Mouse (Mus musculus) layer of hippocampus, adult 8-10 months (tissue): ENCODE results near the gene Ttll11. TPM values are rescaled to one million over a fixed set of nuclear protein-coding genes. Genes with fewer than 3 reads are reported as not detected.

Source experiments
- DNase-seq, 2 experiments: peaks; one replicate each; pipeline ENCODE4 v3.0.0; 2022; ENCODE audit warnings: low spot score in 2 of 2
- total RNA-seq, 4 experiments: library from RNA; stranded (reverse); gene quantifications; 2 replicates each; pipeline ENCODE4 v1.2.4; 2022

Ttll11 gene
- total RNA-seq, 4 experiments from 2014 or later, result 33.4 to 40.3 (median 38.6) TPM

GRCm38 (mm10) chr2:35731671-35732449, 247.9 kb downstream of the Ttll11 start:
- DNase-seq, result no peak

GRCm38 (mm10) chr2:35729077-35730065, 250.3 kb downstream of the Ttll11 start:
- DNase-seq, result no peak

DNA sequence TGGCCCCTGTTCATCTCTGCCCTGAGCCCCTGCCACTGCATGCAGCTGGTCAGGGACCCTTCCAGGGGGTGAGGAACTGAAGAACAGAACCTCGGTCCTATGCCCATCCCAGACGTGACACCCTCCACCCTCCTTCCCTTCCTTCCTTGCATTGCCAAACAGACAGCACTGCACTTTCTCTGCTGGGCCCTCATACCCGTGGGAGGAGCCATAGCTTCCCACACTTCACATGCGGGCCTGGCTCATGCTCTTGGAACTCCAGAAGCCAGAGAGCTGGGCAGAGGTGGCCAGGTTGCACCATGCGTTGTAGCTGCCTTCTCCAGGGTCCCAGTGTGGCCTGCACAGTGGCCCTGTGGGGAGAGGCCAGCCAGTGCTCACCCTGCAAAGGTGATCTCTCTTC, 251.1 kb downstream of the Ttll11 start:
- DNase-seq, result no peak

- DNase-seq, result no peak
These were observed 256.0 kb downstream of the Ttll11 start for GRCm38 (mm10) chr2:35723691-35724090.

DNA sequence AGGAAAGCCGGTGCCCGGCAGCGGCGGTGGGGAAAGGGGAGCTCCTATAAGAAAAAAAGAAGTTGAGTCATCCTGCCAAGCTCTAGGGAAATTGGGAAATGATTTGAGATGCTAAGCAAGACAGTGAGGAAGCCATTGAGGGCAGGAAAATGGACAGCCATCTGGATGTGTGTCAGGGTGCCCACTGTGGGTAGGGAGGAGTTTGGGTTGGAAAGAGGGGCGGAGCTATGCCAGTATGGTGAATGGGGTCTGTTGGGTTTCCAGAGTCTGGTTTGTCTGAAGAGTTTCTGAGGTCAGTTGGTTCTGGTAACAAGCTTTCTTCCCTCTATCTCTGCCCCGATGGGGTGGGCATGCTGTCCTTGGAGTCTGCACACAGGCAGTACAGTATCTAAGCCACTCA, 256.4 kb downstream of the Ttll11 start:
- no peak for DNase-seq

DNA sequence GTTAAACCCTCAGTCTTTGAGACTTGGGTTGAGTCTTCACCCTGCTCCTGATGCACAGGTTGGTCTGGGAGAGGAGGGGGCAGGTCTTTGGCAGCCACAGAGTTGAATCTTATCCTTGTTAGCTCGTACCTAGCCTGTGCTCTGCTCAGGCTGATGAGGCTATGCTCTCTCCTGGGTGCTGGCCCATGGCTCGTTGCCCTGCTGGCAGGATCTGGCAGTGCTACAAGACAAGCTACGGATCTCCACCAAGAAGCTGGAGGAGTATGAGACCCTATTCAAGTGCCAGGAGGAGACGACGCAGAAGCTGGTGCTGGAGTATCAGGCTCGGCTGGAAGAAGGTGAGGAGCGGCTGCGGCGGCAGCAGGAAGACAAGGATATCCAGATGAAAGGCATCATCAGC, 256.9 kb downstream of the Ttll11 start:
- no peak for DNase-seq

GRCm38 (mm10) chr2:35720956-35721355, 258.8 kb downstream of the Ttll11 start:
- no peak for DNase-seq

DNA sequence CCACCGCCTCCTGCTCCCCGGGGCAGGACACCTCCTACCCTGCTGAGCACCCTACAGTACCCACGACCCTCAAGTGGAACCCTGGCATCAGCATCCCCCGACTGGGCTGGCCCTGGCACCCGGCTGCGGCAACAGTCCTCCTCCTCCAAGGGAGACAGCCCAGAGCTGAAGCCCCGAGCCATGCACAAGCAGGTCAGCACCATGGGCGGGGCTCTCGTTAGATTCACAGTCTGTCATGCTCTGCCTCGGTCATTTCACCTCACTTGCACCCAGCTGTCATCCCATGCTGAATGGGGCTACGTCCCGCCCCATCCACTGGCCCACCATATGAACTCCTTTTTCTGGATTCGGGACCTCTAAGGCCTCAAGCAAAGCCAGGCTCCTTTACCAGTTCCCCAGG, 259.2 kb downstream of the Ttll11 start:
- no peak for DNase-seq

GRCm38 (mm10) chr2:35720104-35720503, 259.6 kb downstream of the Ttll11 start:
- DNase-seq, result peak in 1 of 2 experiments; percentile 48

- peak in 1 of 2 experiments; percentile 68 for DNase-seq
These were observed 260.3 kb downstream of the Ttll11 start for GRCm38 (mm10) chr2:35719230-35720005.

DNA sequence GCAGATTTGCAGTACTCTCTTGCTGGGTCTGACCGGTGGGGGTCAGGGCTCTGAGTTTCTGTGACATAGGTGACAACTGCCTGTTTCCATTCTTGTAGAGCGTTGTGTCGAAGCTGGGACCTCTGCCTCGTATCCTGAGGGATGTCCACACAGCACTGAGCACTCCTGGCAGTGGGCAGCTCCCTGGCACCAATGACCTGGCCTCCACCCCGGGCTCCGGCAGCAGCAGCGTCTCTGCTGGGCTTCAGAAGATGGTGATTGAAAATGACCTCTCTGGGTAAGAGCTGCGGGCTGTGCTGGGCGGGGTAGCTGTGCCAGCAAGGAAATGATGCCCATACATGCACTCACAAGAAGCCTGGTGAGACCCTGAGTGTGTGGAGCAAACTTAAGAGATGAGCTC, 261.1 kb downstream of the Ttll11 start:
- DNase-seq, result no peak

DNA sequence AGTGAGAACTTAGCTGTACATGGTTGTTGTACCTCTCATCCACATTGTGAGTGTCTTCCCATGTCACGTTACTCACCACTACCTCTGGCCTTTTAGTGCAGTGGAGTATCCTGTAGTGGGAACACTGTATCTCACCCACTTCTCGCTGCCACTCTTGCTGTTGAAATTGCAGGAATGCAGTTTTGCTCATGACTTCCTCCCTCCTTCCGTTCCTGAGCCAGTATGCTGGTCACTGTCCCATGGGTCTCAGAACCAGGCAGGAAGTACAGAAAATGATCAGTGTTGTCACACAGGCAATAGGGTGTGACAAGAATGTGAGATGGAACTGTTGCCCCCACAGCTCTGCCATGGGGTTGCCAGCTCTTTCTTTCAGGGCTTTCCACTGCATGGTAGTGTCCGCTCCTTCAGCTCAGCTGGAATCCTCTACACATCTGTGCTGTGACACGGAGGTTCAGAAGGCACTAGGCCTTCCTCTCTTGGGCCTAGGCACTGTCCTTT, 261.7 kb downstream of the Ttll11 start:
- no peak for DNase-seq

- DNase-seq, result no peak
These were observed 263.5 kb downstream of the Ttll11 start for GRCm38 (mm10) chr2:35716175-35716574.

DNA sequence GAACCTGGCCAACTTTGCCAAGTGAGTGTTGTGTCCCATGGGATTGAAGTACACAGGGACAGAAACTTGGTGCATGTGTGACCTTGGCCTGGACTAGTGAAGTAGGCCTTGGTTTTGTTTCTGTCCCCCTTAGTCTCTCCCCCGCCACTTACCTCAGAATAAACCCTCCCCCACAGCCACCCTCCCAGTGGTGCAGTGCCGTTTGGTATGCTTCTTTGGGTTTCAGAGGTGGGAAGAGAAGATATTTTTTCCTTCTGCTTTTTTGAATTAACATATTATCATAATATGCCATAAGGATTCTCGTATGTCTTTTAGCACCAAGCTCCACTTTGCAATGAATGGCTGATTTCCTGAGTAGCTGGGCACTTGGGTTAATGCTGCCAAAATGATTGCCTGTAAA, 264.2 kb downstream of the Ttll11 start:
- no peak for DNase-seq

GRCm38 (mm10) chr2:35714742-35715167, 265.0 kb downstream of the Ttll11 start:
- DNase-seq, result no peak

DNA sequence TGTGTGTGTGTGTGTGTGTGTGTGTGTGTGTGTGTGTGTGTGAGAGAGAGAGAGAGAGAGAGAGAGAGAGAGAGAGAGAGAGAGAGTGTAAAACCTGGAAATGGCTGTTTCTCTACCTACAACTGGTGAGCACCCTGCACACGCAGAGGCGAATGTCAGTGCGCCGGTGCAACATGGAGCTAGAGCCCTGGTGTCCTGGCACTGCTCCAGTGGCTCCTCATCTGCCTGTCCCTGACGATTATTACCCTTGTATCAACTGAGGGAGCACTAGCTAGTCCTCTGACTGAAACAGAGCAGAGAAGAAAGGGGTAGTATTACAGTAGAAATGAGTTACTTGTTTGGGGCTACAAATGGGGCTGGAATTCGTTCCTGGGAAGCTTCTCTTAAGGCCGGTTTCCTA, 266.3 kb downstream of the Ttll11 start:
- DNase-seq, result no peak

GRCm38 (mm10) chr2:35712611-35713010, 267.1 kb downstream of the Ttll11 start:
- no peak for DNase-seq

- no peak for DNase-seq
These were observed 276.5 kb downstream of the Ttll11 start for GRCm38 (mm10) chr2:35703241-35703640.

GRCm38 (mm10) chr2:35702608-35703007, 277.1 kb downstream of the Ttll11 start:
- no peak for DNase-seq

DNA sequence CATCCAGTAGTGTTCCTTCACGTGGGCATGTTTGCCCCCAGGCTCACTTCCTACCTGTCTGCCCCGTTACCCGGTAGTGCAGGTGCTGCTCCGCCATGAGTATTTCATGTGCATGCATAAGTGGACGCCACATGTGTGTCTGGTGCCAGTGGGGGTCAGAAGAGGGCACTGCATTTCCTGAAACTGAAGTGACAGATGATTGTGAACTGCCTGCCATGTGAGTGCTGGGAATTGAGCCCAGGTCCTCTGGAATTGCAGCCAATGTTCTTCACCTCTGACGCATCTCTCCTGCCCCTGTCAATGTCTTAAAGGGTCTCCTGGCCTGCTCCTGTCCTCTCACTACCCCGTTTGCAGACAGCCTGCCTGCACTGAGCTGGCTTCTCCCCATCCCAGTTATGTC, 277.7 kb downstream of the Ttll11 start:
- DNase-seq, result no peak
